Mouse (Mus musculus) CD4-positive naive resting alpha-beta T cell, adult 57 days (primary cell): Measurements from ENCODE around the gene 1700008O03Rik. TPM values are rescaled to one million over a fixed set of nuclear protein-coding genes. Genes with fewer than 3 reads are reported as not detected.

Experiments
- total RNA-seq: library from RNA; stranded (reverse); gene quantifications from one replicate; pipeline ENCODE4 v1.2.4, GENCODE M21; 2023

The 1700008O03Rik gene
- not detected for total RNA-seq

GRCm38 (mm10) chr7:44385720-44386119 lies at the start of gene 1700008O03Rik:
1700008O03Rik (minus strand) TSS chr7:44385820.

GRCm38 (mm10) chr7:44428968-44429521 lies 43.4 kb upstream of the 1700008O03Rik start, which contains the start of gene Lrrc4b:
Lrrc4b (plus strand) TSS chr7:44429018.

GRCm38 (mm10) chr7:44383980-44384715 lies 1.5 kb downstream of the 1700008O03Rik start, which contains the start of gene Syt3:
Syt3 (plus strand) TSS chr7:44384102.

Other genes starting within 250 kb of the 1700008O03Rik start
- gene Klk1b16, start 249.1 kb downstream of the 1700008O03Rik start, total RNA-seq, result not detected
- not detected for gene Klk1b24, start 197.6 kb downstream of the 1700008O03Rik start, total RNA-seq
- gene Klk1b3, start 187.6 kb downstream of the 1700008O03Rik start, total RNA-seq, result not detected
- not detected for gene Klk1b4, start 178.4 kb downstream of the 1700008O03Rik start, total RNA-seq
- not detected for gene Klk1b5, start 169.9 kb downstream of the 1700008O03Rik start, total RNA-seq
- not detected for gene Klk1, start 160.5 kb downstream of the 1700008O03Rik start, total RNA-seq
- not detected for gene Gm36864, start 149.6 kb downstream of the 1700008O03Rik start, total RNA-seq
- 3.6 TPM for gene 1700028J19Rik, start 139.1 kb downstream of the 1700008O03Rik start, total RNA-seq
- 184 TPM for gene 2410002F23Rik, start 139.1 kb downstream of the 1700008O03Rik start, total RNA-seq
- gene Acp4, start 128.4 kb downstream of the 1700008O03Rik start, total RNA-seq, result not detected
- gene Gm15517, start 124.4 kb downstream of the 1700008O03Rik start, total RNA-seq, result not detected
- 1.5 TPM for gene Clec11a, start 78.9 kb downstream of the 1700008O03Rik start, total RNA-seq
- gene Shank1, start 75.6 kb downstream of the 1700008O03Rik start, total RNA-seq, result 1.8 TPM
- 0.83 TPM for gene Syt3, start 1.7 kb downstream of the 1700008O03Rik start, total RNA-seq
- gene Lrrc4b, start 43.2 kb upstream of the 1700008O03Rik start, total RNA-seq, result not detected
- gene Aspdh, start 79.6 kb upstream of the 1700008O03Rik start, total RNA-seq, result not detected
- 62.3 TPM for gene Josd2, start 82.2 kb upstream of the 1700008O03Rik start, total RNA-seq
- gene Emc10, start 110.7 kb upstream of the 1700008O03Rik start, total RNA-seq, result 84.1 TPM
- gene Fam71e1, start 110.8 kb upstream of the 1700008O03Rik start, total RNA-seq, result 6.6 TPM
- 0.56 TPM for gene Mybpc2, start 138.8 kb upstream of the 1700008O03Rik start, total RNA-seq
- 15.9 TPM for gene Spib, start 146.3 kb upstream of the 1700008O03Rik start, total RNA-seq
- 38.5 TPM for gene Pold1, start 163.0 kb upstream of the 1700008O03Rik start, total RNA-seq
- 315 TPM for gene Nr1h2, start 168.1 kb upstream of the 1700008O03Rik start, total RNA-seq
- gene Napsa, start 186.6 kb upstream of the 1700008O03Rik start, total RNA-seq, result 21.3 TPM
- 1.6 TPM for gene Kcnc3, start 204.8 kb upstream of the 1700008O03Rik start, total RNA-seq